In genomic region chr9:59751066-59751581, GRCm38 (mm10) we compare ENCODE assay signal across 7 mouse cellular contexts. TPM values are rescaled to one million over a fixed set of nuclear protein-coding genes. Genes with fewer than 3 reads are reported as not detected.
DNase-seq lines count a peak whose midpoint lies in the region; ATAC-seq lines count a peak whose summit lies in the region.

No protein-coding gene starts in this region.

- H3K4me3 ChIP-seq in limb, embryonic 10.5 days = peak overlapping the region; percentile 99
- peak overlapping the region; percentile 84 for H3K4me3 ChIP-seq in midbrain, embryonic 11.5 days (ENCODE audit: low read depth, low read length)

- peak overlapping the region; percentile 93 for H3K27ac ChIP-seq in limb, embryonic 10.5 days
- H3K27ac ChIP-seq in midbrain, embryonic 11.5 days (ENCODE audit: low read depth, low read length) = peak overlapping the region; percentile 86

- H3K4me1 ChIP-seq in limb, embryonic 10.5 days = peaks cover 19% of the 10 kb centered on the region
- peaks cover 11% of the 10 kb centered on the region for H3K4me1 ChIP-seq in midbrain, embryonic 11.5 days (ENCODE audit: control insufficient read depth, insufficient read depth, low read length)

- intact Hi-C loops in gastrocnemius, postnatal 14 days (cut with DNase I; ENCODE audit: low total_unique reads) = no loop called here

- WGBS in limb, embryonic 10.5 days = under 1% methylated on average over 48 of the region's 49 CpGs
- under 1% methylated on average over 45 of the region's 49 CpGs for WGBS in midbrain, embryonic 11.5 days

- H3K27me3 ChIP-seq in limb, embryonic 10.5 days (ENCODE audit: low read depth, poor library complexity, severe bottlenecking) = no peaks in the 10 kb centered on the region
- no peaks in the 10 kb centered on the region for H3K27me3 ChIP-seq in midbrain, embryonic 11.5 days (ENCODE audit: control insufficient read depth, insufficient read depth, low read length)

- H3K9ac ChIP-seq in midbrain, embryonic 11.5 days (ENCODE audit: low read length) = peak overlapping the region; percentile 82

- peak overlapping the region; percentile 76 for H3K4me2 ChIP-seq in midbrain, embryonic 11.5 days

- no peaks in the 10 kb centered on the region for H3K36me3 ChIP-seq in limb, embryonic 10.5 days
- no peaks in the 10 kb centered on the region for H3K36me3 ChIP-seq in midbrain, embryonic 11.5 days (ENCODE audit: control insufficient read depth, insufficient read depth, low read length)

- no peaks in the 10 kb centered on the region for H3K9me3 ChIP-seq in limb, embryonic 10.5 days (replicated peaks)
- no peaks in the 10 kb centered on the region for H3K9me3 ChIP-seq in midbrain, embryonic 11.5 days (ENCODE audit: control insufficient read depth, low read length)

- peak; percentile 80 for DNase-seq in R1 (ENCODE audit: low read depth, low spot score)
- DNase-seq in c-Kit-positive CD71-positive TER-119-negative erythroid progenitor cells, embryonic 14.5 days (ENCODE audit: low read depth) = peak; percentile 73
- DNase-seq in gastrocnemius, postnatal 14 days = peak; percentile 91
- DNase-seq in induced T-regulatory cell, adult 2 months (ENCODE audit: low read depth) = peak; percentile 89
- DNase-seq in limb, embryonic 10.5 days (ENCODE audit: low spot score) = no peak
- DNase-seq in midbrain, embryonic 11.5 days (ENCODE audit: low spot score, missing footprints) = peak; percentile 97
- peak; percentile 77 to 81 for DNase-seq in spleen, postnatal 14 days (ENCODE audit: low spot score in 2 of 2)

- ATAC-seq in midbrain, embryonic 11.5 days (ENCODE audit: low FRiP score) = peak; percentile 94

RNA-seq across cellular contexts. Expression of gene Myo9a, which starts 0.4 kb away (rescaled TPM):
- 10 to 100 TPM in 1 of 2 experiments, 1 to 10 TPM in 1; 9.7 to 14.5 TPM for total RNA-seq in gastrocnemius, postnatal 14 days (2021)
- 8.5 and 12.3 TPM in 2 replicates for polyA plus RNA-seq in limb, embryonic 10.5 days (2016; fragmentation: Nextera tagmentation; extraction: Ambion mirVana)
- polyA plus RNA-seq in midbrain, embryonic 11.5 days (2014; fragmentation: Nextera tagmentation; extraction: Ambion mirVana) = 17.5 and 20.0 TPM in 2 replicates

RNA-seq across cellular contexts. Expression of gene Senp8, which starts 0.6 kb away (rescaled TPM):
- 10 to 100 TPM in 1 of 2 experiments, 1 to 10 TPM in 1; 6.0 to 10.3 TPM for total RNA-seq in gastrocnemius, postnatal 14 days (2021)
- 16.0 and 16.6 TPM in 2 replicates for polyA plus RNA-seq in limb, embryonic 10.5 days (2016; fragmentation: Nextera tagmentation; extraction: Ambion mirVana)
- 26.1 and 26.8 TPM in 2 replicates for polyA plus RNA-seq in midbrain, embryonic 11.5 days (2014; fragmentation: Nextera tagmentation; extraction: Ambion mirVana)
